Comparison of ENCODE assay signal across 11 mouse cellular contexts in genomic region chr6:56017291-56017994, GRCm38 (mm10). TPM values are rescaled to one million over a fixed set of nuclear protein-coding genes. Genes with fewer than 3 reads are reported as not detected.
A peak's percentile ranks its signal among the peaks of the same experiment; 100 is the strongest.
DNase-seq lines count a peak whose midpoint lies in the region; ATAC-seq lines count a peak whose summit lies in the region.
"Had no signal": no experiment of that assay in that cellular context is flagged by ENCODE, and none has a peak within 500 bp of the region (broad histone marks: within the 10 kb centered on the region; RNA-seq: fewer than 3 reads in every experiment).

Gene Ppp1r17, plus strand, starts transcription at chr6:56017497.

- H3K4me2 ChIP-seq in heart, embryonic 13.5 days, result peak within 1 kb of the TSS; percentile 46
- H3K4me2 ChIP-seq in forebrain, embryonic 15.5 days (replicated peaks), result no peak within 1 kb of the TSS
- peak within 1 kb of the TSS; percentile 40 for H3K4me2 ChIP-seq in midbrain, embryonic 12.5 days (replicated peaks)
- H3K4me2 ChIP-seq: liver, embryonic 13.5 days had no signal

- no peaks in the 10 kb centered on the region for H3K36me3 ChIP-seq in heart, embryonic 13.5 days
- H3K36me3 ChIP-seq in forebrain, embryonic 15.5 days, result no peaks in the 10 kb centered on the region
- H3K36me3 ChIP-seq in midbrain, embryonic 12.5 days, result no peaks in the 10 kb centered on the region
- H3K36me3 ChIP-seq: liver, embryonic 13.5 days had no signal

- no peaks in the 10 kb centered on the region for H3K9me3 ChIP-seq in heart, embryonic 13.5 days
- no peaks in the 10 kb centered on the region for H3K9me3 ChIP-seq in forebrain, embryonic 15.5 days
- H3K9me3 ChIP-seq in midbrain, embryonic 12.5 days, result no peaks in the 10 kb centered on the region
- H3K9me3 ChIP-seq: liver, embryonic 13.5 days had no signal

- DNase-seq in heart, adult 11 months, result no peak
- peak; percentile 13 for DNase-seq in retina, postnatal 7 days (ENCODE audit: low read depth, low spot score)
- DNase-seq in frontal cortex, postnatal 14 days (ENCODE audit: low spot score in 2 of 2), result no peak
- DNase-seq in kidney, postnatal 25 days, result no peak
- DNase-seq: kidney, adult 9 months; liver, embryonic 13.5 days had no signal

- peak within 1 kb of the TSS; percentile 20 for H3K4me3 ChIP-seq in heart, embryonic 13.5 days
- H3K4me3 ChIP-seq in forebrain, embryonic 15.5 days, result no peak within 1 kb of the TSS
- peak within 1 kb of the TSS; percentile 22 for H3K4me3 ChIP-seq in midbrain, embryonic 12.5 days
- H3K4me3 ChIP-seq: liver, embryonic 13.5 days had no signal

- WGBS in heart, embryonic 13.5 days, result 46% methylated on average over 16 of the region's 16 CpGs
- WGBS in forebrain, embryonic 15.5 days, result 62% methylated on average over 16 of the region's 16 CpGs
- WGBS in midbrain, embryonic 12.5 days, result 41% methylated on average over 16 of the region's 16 CpGs

- H3K27me3 ChIP-seq in heart, embryonic 13.5 days (replicated peaks), result 0 out of 2 replicates have a peak, but pooled peaks cover 5% of the 10 kb centered on the region
- H3K27me3 ChIP-seq in forebrain, embryonic 15.5 days, result no peaks in the 10 kb centered on the region
- H3K27me3 ChIP-seq in midbrain, embryonic 12.5 days, result no peaks in the 10 kb centered on the region; the same call in 1 of the 2 replicates
- H3K27me3 ChIP-seq: liver, embryonic 13.5 days had no signal

- H3K9ac ChIP-seq in heart, embryonic 13.5 days, result 0 out of 2 replicates have a peak within 1 kb of the TSS, but pooled peaks have one; percentile 24
- H3K9ac ChIP-seq in forebrain, embryonic 15.5 days (replicated peaks), result no peak within 1 kb of the TSS
- peak within 1 kb of the TSS; percentile 41 for H3K9ac ChIP-seq in midbrain, embryonic 12.5 days (replicated peaks)
- H3K9ac ChIP-seq: liver, embryonic 13.5 days had no signal

- no peak for ATAC-seq in heart, embryonic 13.5 days (ENCODE audit: extremely low read depth, insufficient number of reproducible peaks, low FRiP score, low TSS enrichment)
- ATAC-seq in forebrain, embryonic 15.5 days (replicated peaks), result peak; percentile 88
- peak; percentile 96 for ATAC-seq in midbrain, embryonic 12.5 days (ENCODE audit: low FRiP score, low read depth)
- ATAC-seq in granulocyte monocyte progenitor cell, adult 5-6 weeks (replicated peaks; ENCODE audit: poor library complexity, severe bottlenecking), result no peak

- H3K4me1 ChIP-seq in heart, embryonic 13.5 days, result peaks cover 30% of the 10 kb centered on the region
- peaks cover 8% of the 10 kb centered on the region for H3K4me1 ChIP-seq in forebrain, embryonic 15.5 days
- H3K4me1 ChIP-seq in midbrain, embryonic 12.5 days, result peaks cover 8% of the 10 kb centered on the region
- H3K4me1 ChIP-seq: liver, embryonic 13.5 days had no signal

- no peak within 1 kb of the TSS for H3K27ac ChIP-seq in heart, embryonic 13.5 days (replicated peaks)
- H3K27ac ChIP-seq in forebrain, embryonic 15.5 days (replicated peaks), result no peak within 1 kb of the TSS
- H3K27ac ChIP-seq in midbrain, embryonic 12.5 days (replicated peaks), result 0 out of 2 replicates have a peak within 1 kb of the TSS, but pooled peaks have one; percentile 25
- H3K27ac ChIP-seq: liver, embryonic 13.5 days; macrophage had no signal

RNA-seq across cellular contexts. Expression of gene Ppp1r17, which starts in this region (rescaled TPM):
- 7.6 and 7.9 TPM in 2 replicates for polyA plus RNA-seq in heart, embryonic 13.5 days (2015; fragmentation: Nextera tagmentation; extraction: Ambion mirVana)
- polyA plus RNA-seq in forebrain, embryonic 15.5 days (2015; fragmentation: Nextera tagmentation; extraction: Ambion mirVana), result 2.3 and 2.6 TPM in 2 replicates
- polyA plus RNA-seq in midbrain, embryonic 12.5 days (2016; fragmentation: Nextera tagmentation; extraction: Ambion mirVana), result 16.2 and 21.0 TPM in 2 replicates
- not detected in 2 replicates for total RNA-seq in granulocyte monocyte progenitor cell, adult 5-6 weeks (2014; fragmentation: Nextera tagmentation)
- total RNA-seq in granulocyte monocyte progenitor cell, adult 5-6 weeks (2017), result not detected in 2 replicates
- polyA plus RNA-seq: liver, embryonic 13.5 days; macrophage had no signal

Comparison
In these comparisons a context has a peak if more than half of its experiments do, and no peak if none do; other contexts are left out.
1. ATAC-seq: peak in forebrain, embryonic 15.5 days (single experiment) and midbrain, embryonic 12.5 days (single experiment); none in heart, embryonic 13.5 days (single experiment) and granulocyte monocyte progenitor cell, adult 5-6 weeks (single experiment).